Mouse (Mus musculus): Measurements from ENCODE around the gene H2afy.

H2afy gene

GRCm38 (mm10) chr13:56136200-56136599, at the start of gene H2afy:
Gene H2afy (minus strand): TSS chr13:56136361.
- DNase-seq (ENCODE audit: low spot score in 2 of 2) = no peak

GRCm38 (mm10) chr13:56183687-56184086, 47.5 kb upstream of the H2afy start:
- DNase-seq (ENCODE audit: low spot score in 2 of 2) = no peak

DNA sequence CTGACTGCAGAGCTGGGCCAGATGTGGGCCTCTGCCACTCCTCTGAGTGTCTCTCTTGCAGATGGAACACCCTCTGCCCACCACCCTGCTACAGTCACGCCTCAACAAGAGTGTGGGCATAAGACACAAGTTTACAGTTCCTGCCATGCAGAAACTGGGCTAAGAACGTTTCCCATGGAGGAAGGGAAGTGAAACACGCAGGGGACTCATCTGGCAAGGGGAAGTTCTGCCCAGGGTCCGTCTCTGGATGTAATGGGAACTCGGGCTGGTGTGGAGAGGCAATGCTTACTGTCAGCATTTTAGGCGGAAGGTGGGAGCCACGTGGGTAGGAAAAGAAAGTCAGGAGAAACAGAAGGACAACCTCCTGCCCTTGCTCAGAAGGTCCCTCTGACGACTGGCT, 45.3 kb upstream of the H2afy start:
- DNase-seq (ENCODE audit: low spot score in 2 of 2) = peak; percentile 53 to 61

DNA sequence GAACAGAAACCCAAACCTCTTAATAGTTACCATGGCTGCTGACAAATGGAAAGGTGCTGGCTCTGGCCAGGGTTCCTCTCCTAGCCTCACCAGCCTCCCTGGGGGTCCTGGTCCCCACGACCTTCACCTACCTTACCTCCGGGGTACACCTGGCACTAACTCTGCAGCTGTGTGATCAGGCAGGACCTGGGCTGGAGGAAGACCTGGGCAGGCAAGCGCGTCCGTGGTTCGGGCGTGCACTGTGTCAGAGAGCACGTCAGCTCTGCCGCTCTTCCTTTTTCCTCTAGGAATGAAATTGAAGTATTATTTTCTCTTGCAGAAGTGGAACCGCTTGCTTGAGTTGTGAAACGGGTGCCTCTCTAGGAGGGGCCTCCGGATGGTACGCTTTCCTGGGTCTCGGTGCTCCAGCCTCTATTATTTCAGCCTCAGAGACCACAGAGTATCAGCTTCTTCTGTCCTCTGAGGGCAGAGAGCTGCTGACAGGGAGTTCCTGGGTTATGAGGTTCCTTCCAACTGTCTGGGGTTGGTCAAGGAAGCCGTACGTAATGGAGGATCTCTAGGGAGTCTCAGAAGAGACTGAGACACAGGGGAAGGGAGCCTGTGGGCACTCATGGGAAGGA, 42.4 kb upstream of the H2afy start, which contains the start of gene Tifab:
Gene Tifab (minus strand): TSS at position 470 of the 620 bp plus-strand sequence.
- DNase-seq (ENCODE audit: low spot score in 2 of 2) = no peak

GRCm38 (mm10) chr13:56176310-56176709, 40.1 kb upstream of the H2afy start:
- DNase-seq (ENCODE audit: low spot score in 2 of 2) = no peak

DNA sequence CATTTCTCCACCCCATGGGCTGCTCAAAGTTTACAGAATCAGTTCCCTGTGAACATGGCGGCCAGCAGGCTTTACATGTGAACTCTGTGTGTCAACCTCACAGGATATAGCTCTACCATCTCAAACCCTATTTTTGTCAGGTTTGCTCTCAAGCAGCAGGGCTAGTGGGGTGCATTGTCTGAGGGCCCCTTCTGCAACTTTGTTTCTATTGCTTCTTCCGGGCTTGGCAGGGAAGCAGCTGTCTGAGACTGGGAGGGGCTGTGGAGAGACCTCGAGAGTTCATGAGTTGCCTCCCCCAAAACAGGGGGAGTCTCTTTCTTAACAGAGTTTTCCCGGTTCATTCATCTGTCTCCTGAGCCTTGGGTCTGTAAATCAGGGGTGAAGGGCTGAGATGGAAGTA, 39.7 kb upstream of the H2afy start:
- no peak for DNase-seq (ENCODE audit: low spot score in 2 of 2)

- no peak for DNase-seq (ENCODE audit: low spot score in 2 of 2)
Observed at GRCm38 (mm10) chr13:56172901-56173545, 36.9 kb upstream of the H2afy start.

GRCm38 (mm10) chr13:56172106-56172505, 35.9 kb upstream of the H2afy start:
- DNase-seq (ENCODE audit: low spot score in 2 of 2) = no peak

- DNase-seq (ENCODE audit: low spot score in 2 of 2) = peak; percentile 33
Observed at GRCm38 (mm10) chr13:56168403-56168781, 32.2 kb upstream of the H2afy start.

GRCm38 (mm10) chr13:56167446-56168402, 31.6 kb upstream of the H2afy start:
- DNase-seq (ENCODE audit: low spot score in 2 of 2) = peak in 1 of 2 experiments; percentile 36

DNA sequence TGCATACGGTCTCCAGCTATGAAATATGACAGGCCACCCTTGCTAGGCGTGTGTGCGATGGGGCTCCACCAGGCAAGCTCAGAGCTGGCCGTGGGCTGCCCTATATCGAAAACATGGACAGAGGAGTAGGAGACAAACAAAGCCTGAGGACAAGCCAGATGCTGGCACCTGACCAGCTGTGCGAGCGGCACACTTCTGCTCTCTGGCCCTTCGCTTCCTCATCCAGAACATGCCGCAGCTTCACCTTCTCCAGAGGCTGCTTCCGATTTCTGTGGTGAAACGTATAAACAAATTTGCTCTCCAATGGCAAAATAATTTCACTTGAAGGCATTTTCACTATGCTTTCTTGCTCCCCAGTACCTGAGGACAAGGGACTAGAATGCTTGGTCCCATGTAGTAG, 29.4 kb upstream of the H2afy start:
- DNase-seq (ENCODE audit: low spot score in 2 of 2) = no peak

GRCm38 (mm10) chr13:56164372-56164771, 28.2 kb upstream of the H2afy start:
- DNase-seq (ENCODE audit: low spot score in 2 of 2) = no peak

- no peak for DNase-seq (ENCODE audit: low spot score in 2 of 2)
Observed at GRCm38 (mm10) chr13:56163751-56164150, 27.6 kb upstream of the H2afy start.

- DNase-seq (ENCODE audit: low spot score in 2 of 2) = no peak
Observed at GRCm38 (mm10) chr13:56162859-56163258, 26.7 kb upstream of the H2afy start.

DNA sequence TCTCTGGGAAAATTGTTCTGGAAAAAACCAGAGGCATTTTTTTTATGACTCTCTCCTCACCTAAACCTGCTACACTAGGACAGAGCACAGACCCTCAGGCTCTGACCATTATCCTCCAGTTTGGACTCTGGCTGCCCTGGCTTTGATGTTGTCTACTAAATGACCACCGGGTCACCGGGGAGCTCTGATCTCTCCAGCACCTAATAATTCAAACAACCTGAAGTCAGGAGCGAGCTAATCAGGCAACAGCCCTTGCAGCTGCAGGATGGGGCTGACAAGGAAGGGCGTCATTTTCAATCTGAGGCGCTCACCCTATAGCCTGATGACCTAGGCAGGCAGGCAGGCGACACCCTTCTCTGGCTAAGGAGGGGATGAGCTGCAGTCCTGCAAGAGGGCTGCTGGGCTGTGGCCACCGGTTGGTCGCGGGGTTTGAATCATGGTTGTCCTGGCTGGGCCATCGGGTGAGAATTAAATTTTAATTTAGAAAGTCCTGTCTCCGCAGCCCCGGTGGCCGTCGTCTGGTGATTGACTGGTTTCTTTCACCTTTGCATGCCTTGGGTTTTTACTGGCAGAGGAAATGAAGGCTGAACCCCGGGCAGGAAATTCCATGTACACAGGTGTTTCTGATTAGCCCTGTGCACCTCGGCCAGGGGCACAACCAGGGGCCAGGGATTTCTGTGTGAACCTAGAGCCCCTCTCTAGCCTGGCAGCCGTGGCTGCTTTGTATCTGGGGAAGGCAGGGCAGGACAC, 23.6 kb upstream of the H2afy start:
- DNase-seq (ENCODE audit: low spot score in 2 of 2) = no peak

DNA sequence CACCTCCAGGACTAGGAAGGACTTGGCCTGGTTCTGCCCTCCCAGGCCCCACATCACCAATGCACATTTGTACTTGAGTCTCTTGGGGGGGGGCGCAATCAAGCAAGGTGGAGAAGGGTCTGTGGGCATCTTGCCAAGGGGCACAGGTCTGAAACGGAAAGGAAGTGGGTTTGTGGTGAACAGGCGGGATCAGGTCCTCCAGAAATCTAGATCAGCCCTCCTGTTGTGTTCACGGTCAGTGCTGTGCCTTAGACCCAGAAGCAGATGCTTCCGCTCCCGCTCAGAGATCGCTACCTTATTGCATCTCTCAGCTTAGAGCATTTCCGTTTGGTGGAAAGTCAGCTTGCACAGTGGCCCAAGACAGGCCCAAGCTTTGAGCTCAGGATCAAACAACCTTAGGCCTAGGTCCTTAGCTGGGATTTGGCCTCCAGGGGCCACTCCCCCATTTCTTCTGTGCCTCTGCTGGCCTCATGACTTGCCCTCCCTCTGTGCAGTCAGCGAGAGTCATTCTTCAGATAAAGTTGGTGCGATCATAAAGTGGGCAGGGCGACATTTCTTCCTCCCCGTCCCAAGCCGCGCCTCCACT, 22.9 kb upstream of the H2afy start:
- DNase-seq (ENCODE audit: low spot score in 2 of 2) = no peak

DNA sequence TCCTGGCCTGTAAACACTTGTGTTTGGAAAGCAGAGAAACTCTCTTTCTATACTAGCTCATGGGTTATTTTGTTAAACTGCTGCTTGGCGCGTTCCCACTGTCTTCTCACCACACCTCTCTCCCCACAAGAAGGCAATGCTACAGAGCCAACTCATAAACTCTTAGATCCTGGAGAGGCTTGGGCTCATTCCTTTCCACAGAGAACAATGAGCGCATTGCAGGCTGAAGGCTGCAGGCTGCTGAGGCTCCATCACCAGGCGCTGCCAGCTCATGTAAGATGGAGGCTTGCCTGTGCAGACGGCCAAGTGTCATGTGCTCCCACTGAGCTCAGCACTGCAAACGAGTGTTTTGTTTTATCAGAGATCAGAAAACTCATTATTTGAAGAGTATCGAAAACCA, 19.5 kb upstream of the H2afy start:
- no peak for DNase-seq (ENCODE audit: low spot score in 2 of 2)

- DNase-seq (ENCODE audit: low spot score in 2 of 2) = no peak
Observed at GRCm38 (mm10) chr13:56155048-56155447, 18.9 kb upstream of the H2afy start.

DNA sequence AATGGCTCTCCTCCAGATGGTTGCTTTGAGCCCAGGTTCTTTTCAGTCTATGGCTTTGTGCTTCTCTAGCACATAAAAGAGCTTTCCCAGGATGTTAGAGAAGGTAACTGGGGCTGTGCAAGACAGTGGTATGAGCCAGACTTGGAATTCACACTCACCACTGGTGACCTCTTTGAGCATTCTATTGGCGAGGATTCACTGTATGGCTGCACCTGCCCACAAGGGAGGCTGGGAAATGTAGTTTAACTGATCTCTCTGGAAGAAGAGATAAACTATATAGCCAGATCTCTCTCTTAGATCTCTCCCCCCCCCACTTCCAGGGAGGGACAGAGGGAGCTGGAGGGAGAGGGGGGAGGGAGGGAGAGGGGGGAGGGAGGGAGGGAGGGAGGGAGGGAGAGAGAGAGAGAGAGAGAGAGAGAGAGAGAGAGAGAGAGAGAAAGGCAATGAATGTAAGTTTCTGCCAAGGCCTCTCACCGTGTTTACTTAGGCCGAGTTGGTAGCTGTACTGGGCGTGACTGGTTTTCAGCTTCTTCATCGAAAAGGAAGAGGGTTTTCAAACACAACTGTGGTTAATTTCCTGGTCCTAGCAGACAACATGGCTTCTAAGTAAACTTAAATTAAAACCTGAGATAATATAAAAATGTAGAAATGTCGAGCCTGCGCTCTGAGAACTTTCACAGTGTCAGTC, 16.8 kb upstream of the H2afy start:
- DNase-seq (ENCODE audit: low spot score in 2 of 2) = no peak

DNA sequence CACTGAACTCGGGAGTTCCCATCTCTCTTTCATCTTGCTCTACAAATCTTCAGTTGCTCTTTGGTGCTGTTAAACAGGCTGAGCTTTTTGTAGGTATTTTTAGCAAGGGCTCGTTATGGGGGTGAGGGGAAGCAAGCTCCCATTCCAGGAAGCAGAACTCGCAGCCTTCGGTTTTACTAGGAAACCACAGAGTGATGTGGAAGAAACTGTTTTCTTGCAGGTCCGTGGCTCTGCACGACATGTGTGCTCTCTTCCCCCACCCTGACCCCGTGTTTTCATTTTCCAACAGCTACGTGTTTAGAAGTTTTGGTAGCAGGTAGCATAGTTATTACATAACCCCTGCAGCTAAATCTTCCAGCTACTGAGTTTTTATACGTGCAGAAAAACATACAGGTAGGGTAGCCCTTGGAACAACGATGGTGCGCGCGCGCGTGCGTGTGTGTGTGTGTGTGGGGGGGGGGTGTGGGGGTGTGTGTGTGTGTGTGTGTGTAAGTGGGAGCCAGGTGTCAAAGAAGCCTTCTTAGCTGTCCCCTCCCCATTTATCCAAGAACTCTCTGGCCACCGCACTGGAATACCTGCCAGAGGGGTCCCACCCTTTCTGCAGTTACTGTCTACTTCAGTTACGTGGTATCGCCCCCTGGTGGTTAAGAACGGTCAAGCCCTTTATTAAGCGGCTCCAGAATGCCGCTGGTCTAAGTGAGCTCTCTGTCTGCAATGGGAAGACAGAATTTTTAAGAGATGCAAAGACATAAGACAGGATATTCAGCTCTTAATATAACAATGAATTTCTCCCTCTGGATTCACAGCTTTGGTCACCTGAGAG, 15.5 kb upstream of the H2afy start:
- peak; percentile 59 to 70 for DNase-seq (ENCODE audit: low spot score in 2 of 2)

Measured in right cerebral cortex, postnatal 10 days (tissue).